In the genomic region with DNA sequence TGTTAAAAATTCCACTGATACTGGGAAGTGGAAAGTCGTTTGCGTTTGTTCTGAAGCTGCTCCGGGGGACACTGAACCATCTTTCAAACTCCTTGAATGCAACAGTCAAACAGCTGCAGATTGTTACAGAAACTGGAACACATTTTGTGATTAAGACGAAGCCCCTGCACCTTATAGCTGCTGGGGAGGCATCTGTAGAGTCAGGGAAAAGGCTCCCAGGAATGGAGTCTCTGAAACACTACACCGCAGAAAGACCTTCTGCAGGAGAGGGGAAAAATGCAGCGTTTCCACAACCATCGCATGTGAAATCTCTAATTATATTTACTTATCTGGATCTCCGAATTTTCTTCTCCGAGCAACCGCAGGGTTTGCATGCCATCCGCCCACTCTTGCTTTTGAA, we compare ENCODE assay signal across 30 mouse cellular contexts. TPM values are rescaled to one million over a fixed set of nuclear protein-coding genes. Genes with fewer than 3 reads are reported as not detected.
DNase-seq lines count a peak whose midpoint lies in the region; ATAC-seq and TF ChIP-seq lines count a peak whose summit lies in the region.
"Had no signal": no experiment of that assay in that cellular context is flagged by ENCODE, and none has a peak within 500 bp of the region (broad histone marks: within the 10 kb centered on the region; RNA-seq: fewer than 3 reads in every experiment).

No protein-coding gene starts in this region.

- no peaks in the 10 kb centered on the region for H3K4me1 ChIP-seq in kidney, postnatal 0 days (replicated peaks; ENCODE audit: insufficient read depth, low read length)
- H3K4me1 ChIP-seq in kidney, adult 2 months (ENCODE audit: control insufficient read depth, insufficient read depth, low read length), result no peaks in the 10 kb centered on the region
- H3K4me1 ChIP-seq in embryonic facial prominence, embryonic 10.5 days, result peaks cover 16% of the 10 kb centered on the region
- H3K4me1 ChIP-seq in embryonic facial prominence, embryonic 13.5 days, result peaks cover 28% of the 10 kb centered on the region
- no peaks in the 10 kb centered on the region for H3K4me1 ChIP-seq in stomach, embryonic 15.5 days
- H3K4me1 ChIP-seq in heart, adult 2 months (ENCODE audit: control insufficient read depth, insufficient read depth, low read length), result peaks cover 6% of the 10 kb centered on the region
- H3K4me1 ChIP-seq: forebrain, embryonic 13.5 days had no signal

- no peaks in the 10 kb centered on the region for H3K9me3 ChIP-seq in kidney, postnatal 0 days (replicated peaks; ENCODE audit: low read length)
- H3K9me3 ChIP-seq in embryonic facial prominence, embryonic 10.5 days, result no peaks in the 10 kb centered on the region
- H3K9me3 ChIP-seq in embryonic facial prominence, embryonic 13.5 days, result no peaks in the 10 kb centered on the region
- no peaks in the 10 kb centered on the region for H3K9me3 ChIP-seq in stomach, embryonic 15.5 days
- H3K9me3 ChIP-seq: forebrain, embryonic 13.5 days; heart, embryonic 12.5 days; hindbrain, embryonic 13.5 days; limb, embryonic 15.5 days; liver, embryonic 13.5 days; midbrain, embryonic 15.5 days; neural tube, embryonic 15.5 days had no signal

- 18% methylated on average over 11 of the region's 11 CpGs for WGBS in kidney, postnatal 0 days
- WGBS in kidney, adult 2 months, result 33% methylated on average over 11 of the region's 11 CpGs
- WGBS in embryonic facial prominence, embryonic 10.5 days, result 47% methylated on average over 11 of the region's 11 CpGs
- 8% methylated on average over 11 of the region's 11 CpGs for WGBS in embryonic facial prominence, embryonic 13.5 days
- WGBS in stomach, embryonic 15.5 days, result 26% methylated on average over 11 of the region's 11 CpGs
- 66% methylated on average over 11 of the region's 11 CpGs for WGBS in heart, adult 2 months

- peak overlapping the region; percentile 7; the same call in 1 of the 2 replicates for H3K4me2 ChIP-seq in kidney, postnatal 0 days (ENCODE audit: low read length)
- peak overlapping the region; percentile 42 for H3K4me2 ChIP-seq in embryonic facial prominence, embryonic 13.5 days
- H3K4me2 ChIP-seq in stomach, embryonic 15.5 days, result 0 out of 2 replicates have a peak overlapping the region, but pooled peaks have one; percentile 0
- H3K4me2 ChIP-seq: forebrain, embryonic 13.5 days; heart, embryonic 12.5 days; hindbrain, embryonic 13.5 days; limb, embryonic 15.5 days; liver, embryonic 13.5 days; midbrain, embryonic 15.5 days; neural tube, embryonic 15.5 days had no signal

- no peaks in the 10 kb centered on the region for H3K79me2 ChIP-seq in heart, adult 2 months (replicated peaks; ENCODE audit: control insufficient read depth, insufficient read depth, low read length)

- H3K4me3 ChIP-seq in kidney, postnatal 0 days (replicated peaks; ENCODE audit: low read depth, low read length), result no peak overlapping the region
- H3K4me3 ChIP-seq in kidney, adult 2 months (ENCODE audit: insufficient read depth, low read depth, low read length), result no peak overlapping the region
- peak overlapping the region; percentile 11; the same call in 1 of the 2 replicates for H3K4me3 ChIP-seq in embryonic facial prominence, embryonic 10.5 days
- 0 out of 2 replicates have a peak overlapping the region, but pooled peaks have one; percentile 0 for H3K4me3 ChIP-seq in embryonic facial prominence, embryonic 13.5 days
- no peak overlapping the region for H3K4me3 ChIP-seq in stomach, embryonic 15.5 days (replicated peaks)
- no peak overlapping the region for H3K4me3 ChIP-seq in heart, adult 2 months
- H3K4me3 ChIP-seq: forebrain, embryonic 13.5 days; heart, embryonic 12.5 days; hindbrain, embryonic 13.5 days; layer of hippocampus, adult 2 months; left cerebral cortex, adult 2 months; limb, embryonic 15.5 days; liver, embryonic 13.5 days; midbrain, embryonic 15.5 days; neural tube, embryonic 15.5 days had no signal

- TF ChIP-seq EP300 in heart, adult 2 months (IDR thresholded peaks at IDR 0.05; ENCODE audit: insufficient read depth, low read depth, low read length), result no peak

- no peak overlapping the region for H3K27ac ChIP-seq in kidney, postnatal 0 days
- H3K27ac ChIP-seq in kidney, adult 2 months (ENCODE audit: insufficient read depth, low read depth, low read length), result no peak overlapping the region
- no peak overlapping the region for H3K27ac ChIP-seq in embryonic facial prominence, embryonic 10.5 days (replicated peaks)
- peak overlapping the region; percentile 52; the same call in 1 of the 2 replicates for H3K27ac ChIP-seq in embryonic facial prominence, embryonic 13.5 days
- no peak overlapping the region for H3K27ac ChIP-seq in stomach, embryonic 15.5 days
- H3K27ac ChIP-seq in heart, adult 2 months, result no peak overlapping the region
- H3K27ac ChIP-seq: forebrain, embryonic 13.5 days; hindbrain, embryonic 13.5 days; layer of hippocampus, adult 2 months; left cerebral cortex, adult 2 months; limb, embryonic 15.5 days; liver, embryonic 13.5 days; midbrain, embryonic 15.5 days; neural tube, embryonic 15.5 days had no signal

- ATAC-seq in kidney, postnatal 0 days (replicated peaks; ENCODE audit: low FRiP score, low read depth), result no peak
- ATAC-seq in embryonic facial prominence, embryonic 13.5 days (ENCODE audit: insufficient number of reproducible peaks, insufficient read depth, low FRiP score, low TSS enrichment, low read depth), result no peak
- no peak for ATAC-seq in stomach, embryonic 15.5 days (ENCODE audit: insufficient read depth, low FRiP score, low read depth)
- ATAC-seq: forebrain, embryonic 13.5 days; midbrain, embryonic 15.5 days had no signal

- H3K36me3 ChIP-seq in kidney, postnatal 0 days (ENCODE audit: insufficient read depth, low read length), result no peaks in the 10 kb centered on the region
- H3K36me3 ChIP-seq in kidney, adult 2 months (ENCODE audit: control insufficient read depth, insufficient read depth, low read length), result no peaks in the 10 kb centered on the region
- no peaks in the 10 kb centered on the region for H3K36me3 ChIP-seq in embryonic facial prominence, embryonic 10.5 days (replicated peaks)
- no peaks in the 10 kb centered on the region for H3K36me3 ChIP-seq in embryonic facial prominence, embryonic 13.5 days
- no peaks in the 10 kb centered on the region for H3K36me3 ChIP-seq in stomach, embryonic 15.5 days
- H3K36me3 ChIP-seq in heart, adult 2 months (ENCODE audit: control insufficient read depth, insufficient read depth, low read length), result no peaks in the 10 kb centered on the region
- H3K36me3 ChIP-seq: heart, embryonic 12.5 days; hindbrain, embryonic 13.5 days; limb, embryonic 15.5 days; liver, embryonic 13.5 days; midbrain, embryonic 15.5 days; neural tube, embryonic 15.5 days had no signal

- no peak for TF ChIP-seq CTCF in kidney, postnatal 0 days (IDR thresholded peaks at IDR 0.05; ENCODE audit: low read depth)
- TF ChIP-seq CTCF in kidney, adult 2 months (conservative IDR thresholded peaks at IDR 0.05; ENCODE audit: insufficient read depth, insufficient read length, low read depth, low read length), result no peak
- no peak for TF ChIP-seq CTCF in heart, adult 2 months (IDR thresholded peaks at IDR 0.05)

- DNase-seq in kidney, postnatal 0 days (ENCODE audit: low spot score), result no peak
- DNase-seq in kidney, adult 2 months, result no peak
- DNase-seq in embryonic facial prominence, embryonic 10.5 days (ENCODE audit: low spot score), result peak; percentile 15
- DNase-seq in heart, adult 2 months, result no peak
- DNase-seq in c-Kit-positive CD71-positive TER-119-positive erythroid progenitor cells, embryonic 14.5 days (ENCODE audit: low spot score), result no peak
- DNase-seq: adrenal gland, postnatal 25 days; B cell, adult 2 months; cerebellum, adult 18-20 months; cerebellum, postnatal 10 days; gastrocnemius, postnatal 25 days; heart, adult 11 months; heart, postnatal 4 days; kidney, adult 11 months; kidney, postnatal 14 days; liver, embryonic 13.5 days; lung, adult 18-20 months; lung, postnatal 14 days; retina, postnatal 1 day; right cerebral cortex, postnatal 25 days; thymus, postnatal 4 days had no signal

- intact Hi-C loops in heart, adult 2 months (cut with DNase I), result no loop called here

- H3K9ac ChIP-seq in kidney, postnatal 0 days (ENCODE audit: low read depth, low read length), result no peak overlapping the region
- 0 out of 2 replicates have a peak overlapping the region, but pooled peaks have one; percentile 17 for H3K9ac ChIP-seq in embryonic facial prominence, embryonic 13.5 days
- H3K9ac ChIP-seq in stomach, embryonic 15.5 days, result no peak overlapping the region
- no peak overlapping the region for H3K9ac ChIP-seq in heart, adult 2 months (ENCODE audit: low read depth, low read length)
- H3K9ac ChIP-seq: forebrain, embryonic 13.5 days; heart, embryonic 12.5 days; hindbrain, embryonic 13.5 days; limb, embryonic 15.5 days; liver, embryonic 13.5 days; midbrain, embryonic 15.5 days; neural tube, embryonic 15.5 days had no signal

- no peak for TF ChIP-seq POLR2A in kidney, adult 2 months (IDR thresholded peaks at IDR 0.05; ENCODE audit: low read depth, low read length)
- TF ChIP-seq POLR2A in heart, adult 2 months (IDR thresholded peaks at IDR 0.05; ENCODE audit: insufficient read depth, low read depth, low read length), result no peak

- H3K27me3 ChIP-seq in kidney, postnatal 0 days (ENCODE audit: insufficient read depth, low read length), result no peaks in the 10 kb centered on the region
- no peaks in the 10 kb centered on the region for H3K27me3 ChIP-seq in kidney, adult 2 months (replicated peaks; ENCODE audit: control insufficient read depth, insufficient read depth, low read length)
- no peaks in the 10 kb centered on the region for H3K27me3 ChIP-seq in embryonic facial prominence, embryonic 10.5 days (replicated peaks; ENCODE audit: low read depth, poor library complexity, severe bottlenecking)
- H3K27me3 ChIP-seq in embryonic facial prominence, embryonic 13.5 days, result no peaks in the 10 kb centered on the region
- no peaks in the 10 kb centered on the region for H3K27me3 ChIP-seq in stomach, embryonic 15.5 days (replicated peaks)
- H3K27me3 ChIP-seq in heart, adult 2 months (ENCODE audit: control insufficient read depth, insufficient read depth, low read length), result no peaks in the 10 kb centered on the region
- H3K27me3 ChIP-seq: forebrain, embryonic 13.5 days; heart, embryonic 12.5 days; hindbrain, embryonic 13.5 days; limb, embryonic 15.5 days; liver, embryonic 13.5 days; midbrain, embryonic 15.5 days; neural tube, embryonic 15.5 days had no signal

RNA-seq across cellular contexts. Expression of gene Irf2, which starts 23.1 kb away (rescaled TPM):
- polyA plus RNA-seq in kidney, postnatal 0 days (2015; fragmentation: Nextera tagmentation; extraction: Ambion mirVana), result 28.1 and 30.6 TPM in 2 replicates
- polyA plus RNA-seq in kidney, adult 2 months (2012; rRNA removed), result 9.2 and 12.6 TPM in 2 replicates
- polyA plus RNA-seq in embryonic facial prominence, embryonic 10.5 days (2016; fragmentation: Nextera tagmentation; extraction: Ambion mirVana), result 9.7 TPM in 2 replicates
- polyA plus RNA-seq in embryonic facial prominence, embryonic 13.5 days (2015; fragmentation: Nextera tagmentation; extraction: Ambion mirVana), result 27.1 and 30.0 TPM in 2 replicates
- 31.5 and 34.5 TPM in 2 replicates for polyA plus RNA-seq in stomach, embryonic 15.5 days (2015; fragmentation: Nextera tagmentation; extraction: Ambion mirVana)
- total RNA-seq in heart, adult 2 months (2021), result 10 to 100 TPM; 31.8 to 35.9 TPM
- 10.3 TPM in 2 replicates for polyA plus RNA-seq in heart, adult 2 months (2012; rRNA removed)

Comparison
In these comparisons a context has a peak if more than half of its experiments do, and no peak if none do; other contexts are left out.
1. H3K4me3 ChIP-seq: peak in embryonic facial prominence, embryonic 10.5 days (single experiment) and embryonic facial prominence, embryonic 13.5 days (single experiment); none in kidney, postnatal 0 days (single experiment), kidney, adult 2 months (single experiment), stomach, embryonic 15.5 days (single experiment) and heart, adult 2 months (single experiment).
2. Peak in every context shown above with its lines, with median percentiles within 50 percentile points of each other: H3K4me2 ChIP-seq.